Mouse (Mus musculus) left cerebral cortex, postnatal 10 days (tissue): Measurements from ENCODE around the gene Gm11565. TPM values are rescaled to one million over a fixed set of nuclear protein-coding genes. Genes with fewer than 3 reads are reported as not detected.
"Not testable (repeated sequence)": the region's sequence is repeated elsewhere in the genome, so short reads cannot be mapped to it uniquely, and the experiment has no call there.

Source experiments
- DNase-seq, 2 experiments: peaks; one replicate each; pipeline ENCODE4 v3.0.0; 2021 to 2022; ENCODE audit warnings: low spot score in 2 of 2, mixed read lengths in 1 of 2; ENCODE audit errors: extremely low spot score in 1 of 2
- intact Hi-C: fragments of 180-260 bp; cut with DNase I; formaldehyde crosslinking; loops from one replicate; pipeline ENCODE4 v1.15.1; 2025
- total RNA-seq, 2 experiments: library from RNA; stranded (reverse); gene quantifications; 2 replicates each; pipeline ENCODE4 v1.2.3; 2021

Gene Gm11565
- total RNA-seq, result not detected

DNA sequence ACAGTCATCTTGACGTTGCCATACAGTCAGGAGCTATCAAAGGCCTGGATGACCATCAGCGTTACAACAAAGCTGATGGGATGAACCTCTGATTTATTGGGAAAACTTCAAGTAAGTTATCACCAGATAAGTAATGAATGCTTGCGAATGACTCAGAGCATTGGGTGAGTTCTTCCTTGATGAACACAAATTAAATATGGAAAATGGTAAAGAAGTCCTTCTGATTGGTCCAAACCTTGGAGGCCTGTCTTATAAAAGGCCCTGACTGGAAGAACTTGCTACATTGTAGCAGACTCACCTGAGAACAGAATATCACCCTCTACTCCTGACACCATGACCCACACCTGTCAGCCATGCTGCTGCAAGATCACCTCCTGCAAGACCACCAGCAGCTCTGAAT lies at the start of gene Gm11565:
Gene Gm11565, plus strand, starts transcription at position 301 of the 400 bp plus-strand sequence.
- intact Hi-C loops, result no loop called here
- DNase-seq, result no peak

DNA sequence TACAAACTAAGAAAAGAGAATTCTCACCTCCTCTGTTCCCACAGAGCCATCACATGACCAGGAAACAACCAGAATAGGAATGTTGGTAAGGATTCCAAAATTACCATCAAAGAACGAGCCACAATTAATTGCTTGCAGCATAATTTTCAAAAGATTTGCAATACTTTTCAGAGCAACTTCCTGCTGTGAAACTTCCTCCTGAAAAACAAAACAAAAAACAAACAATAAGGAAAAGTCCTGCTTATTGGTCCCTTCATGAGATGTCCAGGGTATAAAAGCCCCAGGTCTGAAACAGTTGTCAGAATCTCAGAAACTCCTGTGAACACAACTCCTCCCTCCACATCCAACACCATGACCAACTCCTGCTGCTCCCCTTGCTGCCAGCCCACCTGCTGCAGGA lies 41.5 kb upstream of the Gm11565 start, which contains the start of gene Krtap9-1:
Gene Krtap9-1, plus strand, starts transcription at position 301 of the 400 bp plus-strand sequence.
- DNase-seq, intact Hi-C loops: not testable (repeated sequence)

DNA sequence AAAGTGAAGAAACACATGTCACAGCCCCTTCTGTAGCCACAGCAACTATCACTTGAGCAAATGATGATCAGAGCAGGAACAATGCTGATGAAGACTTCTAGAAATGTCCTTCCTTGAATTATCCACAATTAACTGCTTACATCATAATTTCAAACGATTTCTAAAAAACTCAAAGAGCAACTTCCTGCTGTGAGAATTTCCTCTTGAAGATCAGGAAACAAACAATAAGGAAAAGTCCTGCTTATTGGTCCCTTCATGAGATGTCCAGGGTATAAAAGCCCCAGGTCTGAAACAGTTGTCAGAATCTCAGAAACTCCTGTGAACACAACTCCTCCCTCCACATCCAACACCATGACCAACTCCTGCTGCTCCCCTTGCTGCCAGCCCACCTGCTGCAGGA lies 35.7 kb upstream of the Gm11565 start, which contains the start of gene Gm11567:
Gene Gm11567, plus strand, starts transcription at position 301 of the 400 bp plus-strand sequence.
- DNase-seq, intact Hi-C loops: not testable (repeated sequence)

DNA sequence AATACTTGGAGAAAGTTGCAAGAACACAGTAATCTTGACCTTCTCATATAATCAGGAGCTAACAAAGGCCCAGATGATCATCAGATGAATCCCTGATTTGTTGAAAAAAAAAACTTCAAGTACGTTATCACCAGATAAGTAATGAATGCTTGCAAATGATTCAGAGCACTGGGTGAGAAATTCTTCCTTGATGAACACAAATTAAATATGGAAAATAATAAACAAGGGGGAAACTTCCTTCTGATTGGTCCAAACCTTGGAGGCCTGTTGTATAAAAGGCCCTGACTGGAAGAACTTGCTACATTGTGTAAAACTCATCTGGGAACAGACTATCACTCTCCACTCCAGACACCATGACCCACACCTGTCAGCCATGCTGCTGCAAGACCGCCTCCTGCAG lies 6.9 kb upstream of the Gm11565 start, which contains the start of gene Krtap31-1:
Gene Krtap31-1, plus strand, starts transcription at position 301 of the 400 bp plus-strand sequence.
- intact Hi-C loops, result no loop called here
- DNase-seq, result no peak

DNA sequence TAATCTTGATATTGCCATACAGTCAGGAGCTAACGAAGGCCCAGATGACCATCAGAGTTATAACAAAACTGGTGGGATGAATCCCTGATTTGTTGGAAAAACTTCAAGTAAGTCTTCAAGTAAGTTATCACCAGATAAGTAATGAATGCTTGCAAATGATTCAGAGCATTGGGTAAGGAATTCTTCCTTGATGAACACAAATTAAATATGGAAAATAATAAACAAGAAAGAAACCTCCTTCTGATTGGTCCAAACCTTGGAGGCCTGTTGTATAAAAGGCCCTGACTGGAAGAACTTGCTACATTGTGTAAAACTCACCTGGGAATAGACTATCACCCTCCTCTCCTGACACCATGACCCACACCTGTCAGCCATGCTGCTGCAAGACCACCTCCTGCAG lies 21.4 kb downstream of the Gm11565 start, which contains the start of gene Krtap31-2:
Gene Krtap31-2, plus strand, starts transcription at position 301 of the 400 bp plus-strand sequence.
- intact Hi-C loops, result no loop called here
- no peak for DNase-seq

DNA sequence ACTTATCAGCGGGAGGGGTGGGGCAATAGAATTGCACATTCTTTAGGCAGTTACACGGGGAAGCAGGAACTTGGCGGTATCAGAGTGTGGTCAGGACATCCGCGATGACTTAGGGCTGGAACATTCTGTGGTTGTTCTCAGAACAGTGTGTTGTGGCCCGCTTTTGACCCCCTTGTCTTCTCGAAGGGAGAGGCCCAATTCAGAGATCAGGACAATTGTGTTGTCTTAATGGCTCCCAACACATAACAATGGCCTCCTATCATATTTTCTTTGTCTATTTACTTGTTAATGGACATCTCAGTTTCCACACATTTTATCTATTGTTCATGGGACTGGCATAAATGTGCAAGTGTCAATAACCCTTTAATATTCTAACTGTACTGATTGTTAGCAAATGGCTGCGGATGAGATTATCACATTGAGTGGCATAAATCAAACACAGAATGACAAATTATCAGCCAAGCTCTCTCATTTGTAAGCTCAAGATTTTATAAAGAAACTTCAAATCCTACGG lies 23.3 kb downstream of the Gm11565 start:
- DNase-seq, result no peak
- intact Hi-C loops, result no loop called here

DNA sequence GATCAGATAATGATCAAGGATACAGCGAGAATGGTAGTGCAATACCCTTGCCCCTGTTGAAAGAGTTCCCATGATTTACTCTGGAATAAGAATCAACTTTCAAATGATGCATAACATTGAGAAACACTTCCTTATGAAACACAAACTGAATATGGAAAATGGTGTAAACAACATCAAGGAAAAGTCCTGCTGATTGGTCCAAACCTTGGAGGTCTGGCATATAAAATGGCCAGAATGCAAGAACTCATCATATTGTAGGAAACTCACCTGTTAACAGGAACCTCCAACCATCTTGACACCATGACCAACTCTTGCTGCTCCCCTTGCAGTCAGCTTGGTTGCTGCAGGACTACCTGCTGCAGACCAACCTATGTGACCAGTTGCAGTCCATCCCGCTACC lies 33.6 kb downstream of the Gm11565 start, which contains the start of gene Krtap9-5:
Gene Krtap9-5, plus strand, starts transcription at position 301 of the 400 bp plus-strand sequence.
- intact Hi-C loops, result no loop called here
- no peak for DNase-seq

DNA sequence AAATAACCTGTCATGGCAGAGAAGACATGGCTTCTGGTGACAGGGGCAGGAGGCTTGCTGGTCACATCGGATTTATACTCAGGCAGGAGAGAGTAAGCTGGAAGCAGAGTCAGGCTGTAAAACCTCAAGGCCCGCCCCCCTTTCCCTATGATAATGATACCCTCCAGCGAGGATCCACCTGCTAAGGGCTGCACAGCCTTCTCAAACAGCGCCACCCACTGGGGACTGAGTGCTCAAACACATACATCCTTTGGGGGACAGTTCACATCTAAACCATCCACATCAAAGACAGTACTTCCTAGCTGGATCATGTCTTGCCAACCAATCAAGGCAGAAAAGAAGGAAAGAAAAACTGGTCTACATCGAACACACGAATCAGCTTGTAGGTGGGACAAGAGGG lies 49.7 kb downstream of the Gm11565 start:
- no peak for DNase-seq
- intact Hi-C loops, result loop anchor here (10.0 kb wide), 1 partner anchor 269 kb away; the partner anchor contains the start of gene Gm14190

Other genes with a start within 250 kb of the Gm11565 start
- not detected for gene Krtap4-6, start 248.8 kb upstream of the Gm11565 start, total RNA-seq
- not detected for gene Gm14190, start 224.0 kb upstream of the Gm11565 start, total RNA-seq
- gene Gm14180, start 180.5 kb upstream of the Gm11565 start, total RNA-seq, result not detected
- not detected for gene Gm11595, start 141.8 kb upstream of the Gm11565 start, total RNA-seq
- gene Krtap4-8, start 134.0 kb upstream of the Gm11565 start, total RNA-seq, result not detected
- not detected for gene Krtap4-9, start 129.6 kb upstream of the Gm11565 start, total RNA-seq
- not detected for gene Gm11596, start 121.3 kb upstream of the Gm11565 start, total RNA-seq
- not detected for gene Gm11569, start 115.8 kb upstream of the Gm11565 start, total RNA-seq
- gene Gm11554, start 110.3 kb upstream of the Gm11565 start, total RNA-seq, result not detected
- not detected for gene Krtap4-13, start 104.9 kb upstream of the Gm11565 start, total RNA-seq
- not detected for gene Gm11564, start 99.1 kb upstream of the Gm11565 start, total RNA-seq
- gene 2300003K06Rik, start 76.7 kb upstream of the Gm11565 start, total RNA-seq, result not detected
- not detected for gene Krtap4-16, start 63.1 kb upstream of the Gm11565 start, total RNA-seq
- gene Gm11568, start 56.8 kb upstream of the Gm11565 start, total RNA-seq, result not detected
- gene Gm11559, start 50.3 kb upstream of the Gm11565 start, total RNA-seq, result not detected
- not detected for gene Krtap9-1, start 41.4 kb upstream of the Gm11565 start, total RNA-seq
- not detected for gene Gm11567, start 35.6 kb upstream of the Gm11565 start, total RNA-seq
- not detected for gene Krtap31-1, start 6.8 kb upstream of the Gm11565 start, total RNA-seq
- gene Krtap31-2, start 21.5 kb downstream of the Gm11565 start, total RNA-seq, result not detected
- not detected for gene Krtap9-5, start 33.7 kb downstream of the Gm11565 start, total RNA-seq
- not detected for gene Krtap29-1, start 64.3 kb downstream of the Gm11565 start, total RNA-seq
- not detected for gene Krtap16-1, start 71.8 kb downstream of the Gm11565 start, total RNA-seq
- not detected for gene Krtap17-1, start 79.2 kb downstream of the Gm11565 start, total RNA-seq
- gene Krt33a, start 101.5 kb downstream of the Gm11565 start, total RNA-seq, result not detected
- not detected for gene Krt33b, start 115.1 kb downstream of the Gm11565 start, total RNA-seq
- gene Krt34, start 126.8 kb downstream of the Gm11565 start, total RNA-seq, result not detected
- gene Krt31, start 135.8 kb downstream of the Gm11565 start, total RNA-seq, result not detected
- gene Krt32, start 173.5 kb downstream of the Gm11565 start, total RNA-seq, result not detected
- not detected for gene Krt35, start 181.5 kb downstream of the Gm11565 start, total RNA-seq
- gene Krt36, start 190.9 kb downstream of the Gm11565 start, total RNA-seq, result not detected
- gene Krt13, start 206.8 kb downstream of the Gm11565 start, total RNA-seq, result not detected
- gene Krt15, start 221.2 kb downstream of the Gm11565 start, total RNA-seq, result not detected
- 1 to 10 TPM in 1 of 2 experiments, under 1 TPM in 1; 0.73 to 1.1 TPM for gene Krt19, start 233.9 kb downstream of the Gm11565 start, total RNA-seq